Mouse (Mus musculus) ES-Bruce4 (cell line): ENCODE measurements around the gene Tmem242.

Experiments used
- CTCF ChIP-seq: IDR thresholded peaks from one replicate; pipeline ENCODE4 v1.8.1; 2011; ENCODE audit warnings: low read depth, low read length
- EP300 ChIP-seq: IDR thresholded peaks from 2 replicates; pipeline ENCODE4 v1.6.1; 2011; ENCODE audit warnings: low read depth, low read length; ENCODE audit not compliant: insufficient read depth
- POLR2A ChIP-seq: IDR thresholded peaks from one replicate; pipeline ENCODE4 v1.8.1; 2011; ENCODE audit warnings: low read length; ENCODE audit not compliant: insufficient read depth

DNA sequence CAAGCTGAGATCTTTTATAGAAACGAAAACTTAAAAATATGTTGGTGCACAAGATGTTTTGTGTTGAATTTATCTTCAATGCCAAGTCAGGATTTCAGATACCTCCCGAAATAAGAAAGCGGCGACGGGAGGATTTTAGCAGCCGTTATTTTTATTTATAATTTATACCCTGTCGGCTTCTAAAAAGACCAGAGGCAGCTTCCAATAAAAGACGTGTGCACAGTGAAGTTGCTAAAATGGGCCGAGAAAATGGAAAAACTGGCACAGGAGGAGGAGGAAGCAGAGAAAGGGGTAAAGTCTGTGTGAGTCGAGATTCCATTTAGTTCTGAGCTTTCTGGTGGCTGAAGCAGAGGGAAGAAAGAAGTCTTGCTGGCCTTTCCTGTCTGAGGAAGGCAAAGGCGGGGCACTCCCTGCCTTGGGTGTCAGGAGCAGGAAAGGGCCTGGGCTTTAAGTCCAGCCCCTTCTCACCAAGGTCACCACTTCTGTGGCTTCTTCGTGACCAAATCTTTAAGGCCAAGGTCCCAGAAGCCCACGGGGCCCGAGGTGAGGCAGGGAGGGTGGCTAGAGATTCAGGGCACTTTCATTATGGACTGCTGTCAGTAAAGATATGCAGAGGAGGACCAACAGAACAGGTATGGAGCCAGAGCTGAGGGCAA is 39.5 kb downstream of the Tmem242 start:
- no peak for TF ChIP-seq CTCF
- no peak for TF ChIP-seq POLR2A
- no peak for TF ChIP-seq EP300
